Mouse (Mus musculus) cerebellum, adult 2 months (tissue): ENCODE measurements at regions not wholly inside any gene's neighbourhood (a gene's known extent, or its start where the extent isn't known, plus 50 kb on each side); places are given as distances from the start of the nearest gene placed in this dataset.
"Not testable (repeated sequence)": the region's sequence is repeated elsewhere in the genome, so short reads cannot be mapped to it uniquely, and the experiment has no call there.

ENCODE experiments used
- DNase-seq, 2 experiments: peaks; one replicate each; pipeline ENCODE4 v3.0.0; 2021
- H3K27ac ChIP-seq: fragments of 200-500 bp; 2 replicates; pipeline ENCODE4 v1.5.1; 2012; ENCODE audit warnings: low read length, control low read depth, inconsistent platforms; ENCODE audit not compliant: insufficient read depth
- H3K27me3 ChIP-seq: fragments of 200-500 bp; 2 replicates; pipeline ENCODE4 v1.6.1; 2012; ENCODE audit warnings: inconsistent platforms, mild to moderate bottlenecking, low read length, moderate library complexity; ENCODE audit not compliant: control insufficient read depth, insufficient read depth
- H3K4me1 ChIP-seq: fragments of 200-500 bp; 2 replicates; pipeline ENCODE4 v1.6.1; 2011; ENCODE audit warnings: low read length; ENCODE audit not compliant: control insufficient read depth, insufficient read depth
- H3K4me3 ChIP-seq: fragments of 200-500 bp; replicated peaks from 2 replicates; pipeline ENCODE3; 2011; ENCODE audit warnings: mild to moderate bottlenecking, low read depth, low read length, control low read depth; ENCODE audit not compliant: insufficient read depth
- CTCF ChIP-seq: fragments of 200-500 bp; IDR thresholded peaks from 2 replicates; pipeline ENCODE4 v1.5.1; 2011; ENCODE audit warnings: low read depth, mild to moderate bottlenecking, control low read depth, low read length, moderate library complexity, borderline replicate concordance; ENCODE audit not compliant: insufficient read depth
- POLR2A ChIP-seq: fragments of 200-500 bp; IDR thresholded peaks from 2 replicates; pipeline ENCODE4 v1.6.1; 2011; ENCODE audit warnings: low read length, control low read depth, borderline replicate concordance; ENCODE audit not compliant: insufficient read depth
- WGBS: fragments of 180-500 bp; shearing (Covaris S2); methylation state at CpG from one replicate; pipeline ENCODE4 v1.1.7; 2018; 5-methylcytosine and 5-hydroxymethylcytosine counted together

DNA sequence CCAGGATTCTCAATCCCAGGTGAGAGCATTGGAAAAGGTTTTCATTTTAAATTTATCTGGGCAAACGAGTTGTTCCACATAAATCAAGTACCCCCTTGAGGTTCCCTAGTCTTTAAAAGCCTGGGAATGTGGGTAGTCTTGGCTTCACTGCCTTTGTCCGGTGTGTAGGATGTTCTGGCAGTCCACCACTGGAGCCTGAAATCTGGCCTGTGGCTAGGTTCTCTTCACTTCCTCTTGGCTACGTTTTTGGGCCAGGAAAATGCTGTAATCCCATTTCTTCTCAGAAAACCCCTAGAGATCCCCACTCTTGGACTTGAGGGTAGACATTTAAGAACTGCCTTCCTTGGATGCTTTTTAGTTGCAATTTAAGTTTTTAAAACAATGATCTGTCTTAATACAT is 106.9 kb upstream of the Meox2 start:
- Histone ChIP-seq H3K4me3 (no peak overlapping the region), H3K4me1 (no peaks in the 10 kb centered on the region), H3K27me3 (no peaks in the 10 kb centered on the region), H3K27ac (no peak overlapping the region)
- TF ChIP-seq POLR2A (no peak), CTCF (no peak)
- no peak for DNase-seq
- WGBS = 57% methylated on average over 3 of the region's 3 CpGs

GRCm38 (mm10) chr12:37005262-37005661 is 103.1 kb upstream of the Meox2 start:
- Histone ChIP-seq H3K27ac (no peak overlapping the region), H3K27me3 (no peaks in the 10 kb centered on the region), H3K4me1 (no peaks in the 10 kb centered on the region), H3K4me3 (no peak overlapping the region)
- no peak for DNase-seq
- TF ChIP-seq CTCF = no peak
- WGBS = 94% methylated on average over 1 of the region's 1 CpGs

DNA sequence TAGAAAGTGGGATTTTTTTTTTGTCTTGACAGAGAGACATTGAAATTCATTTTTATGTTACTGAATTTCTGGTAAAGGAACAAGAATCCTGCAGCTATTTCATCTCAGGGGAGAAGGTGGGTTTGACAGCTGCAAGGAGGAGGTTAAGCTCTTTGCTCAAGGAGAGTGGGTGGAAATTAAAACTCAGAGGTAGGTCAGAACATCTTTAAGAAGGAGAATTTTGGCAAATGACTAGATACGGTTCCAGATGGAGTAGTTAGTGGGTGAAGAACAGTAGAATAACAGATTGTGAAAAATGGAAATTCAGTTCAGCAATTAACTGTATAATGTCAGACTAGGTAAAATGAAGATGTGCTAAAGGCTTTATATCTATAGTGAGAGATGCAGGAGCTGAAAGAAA is 98.0 kb upstream of the Meox2 start:
- 35% methylated on average over 1 of the region's 1 CpGs for WGBS
- TF ChIP-seq POLR2A = no peak
- TF ChIP-seq CTCF = no peak
- H3K27ac ChIP-seq = no peak overlapping the region
- no peak overlapping the region for H3K4me3 ChIP-seq
- no peaks in the 10 kb centered on the region for H3K27me3 ChIP-seq
- DNase-seq = no peak
- no peaks in the 10 kb centered on the region for H3K4me1 ChIP-seq

- no peak overlapping the region for H3K27ac ChIP-seq
- no peak for DNase-seq
- no peaks in the 10 kb centered on the region for H3K4me1 ChIP-seq
- H3K4me3 ChIP-seq = no peak overlapping the region
- 69% methylated on average over 4 of the region's 4 CpGs for whole genome bisulfite sequencing
- no peak for TF ChIP-seq POLR2A
- TF ChIP-seq CTCF = no peak
- H3K27me3 ChIP-seq = no peaks in the 10 kb centered on the region
Measured at GRCm38 (mm10) chr12:37014401-37014800, 93.9 kb upstream of the Meox2 start.

DNA sequence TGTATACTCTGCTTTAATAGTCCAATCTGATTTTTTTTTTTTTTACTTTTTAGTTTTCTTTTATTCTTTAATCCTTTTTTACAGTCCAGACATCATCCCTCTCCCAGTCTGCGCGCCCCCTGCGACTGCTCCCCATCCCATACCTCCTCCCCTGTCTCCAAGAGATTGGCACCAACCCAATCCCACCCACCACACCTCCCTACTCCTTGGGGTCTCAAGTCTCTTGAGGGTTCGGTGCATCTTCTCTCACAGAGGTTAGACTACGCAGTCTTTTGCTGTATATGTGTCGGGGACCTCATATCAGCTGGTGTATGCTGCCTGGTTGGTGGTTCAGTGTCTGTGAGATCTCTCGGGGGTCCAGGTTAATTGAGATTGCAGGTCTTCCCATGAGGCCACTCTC is 93.4 kb upstream of the Meox2 start:
- H3K27me3 ChIP-seq, H3K27ac ChIP-seq, H3K4me1 ChIP-seq, DNase-seq, H3K4me3 ChIP-seq: not testable (repeated sequence)
- WGBS = 60% methylated on average over 7 of the region's 7 CpGs

DNA sequence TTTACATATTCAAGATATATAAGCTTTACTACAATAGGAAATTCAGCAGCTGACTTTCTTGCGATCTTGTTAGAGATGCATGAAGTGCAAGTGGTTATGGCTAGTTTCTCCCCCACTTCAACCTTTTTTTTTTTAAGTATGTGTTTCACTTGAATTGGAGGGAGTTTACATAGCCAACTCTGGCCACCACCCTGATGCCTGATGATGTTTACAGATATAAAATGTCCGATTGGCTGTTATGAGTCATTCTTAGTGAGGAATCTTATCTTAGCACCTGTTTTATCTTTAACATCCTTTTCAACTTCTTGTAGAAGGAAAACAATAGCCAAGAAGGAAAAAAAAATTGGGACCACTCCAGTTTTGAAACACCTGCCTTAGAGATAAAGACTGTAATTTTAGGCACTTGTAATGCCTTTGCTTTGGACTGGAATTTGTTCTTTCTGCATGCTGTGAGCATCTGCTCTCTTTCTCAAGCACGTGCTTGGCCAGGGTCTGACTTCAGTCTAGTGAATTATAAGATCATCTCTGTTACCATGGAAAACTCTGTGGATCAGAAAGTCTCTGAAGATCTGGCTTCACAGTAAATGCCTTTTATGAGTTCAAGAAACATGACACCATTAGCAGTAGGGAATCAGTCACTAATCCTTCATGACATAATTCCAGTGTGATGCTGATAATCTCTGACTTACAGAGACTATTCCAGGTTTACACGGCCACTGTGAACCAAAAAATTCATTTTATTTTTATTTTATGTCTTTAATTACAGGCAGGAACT is 92.7 kb upstream of the Meox2 start:
- no peak overlapping the region for H3K27ac ChIP-seq
- H3K4me3 ChIP-seq = no peak overlapping the region
- H3K4me1 ChIP-seq = no peaks in the 10 kb centered on the region
- DNase-seq = no peak
- no peaks in the 10 kb centered on the region for H3K27me3 ChIP-seq
- 26% methylated on average over 4 of the region's 4 CpGs for WGBS
- no peak for TF ChIP-seq CTCF
- no peak for TF ChIP-seq POLR2A

DNA sequence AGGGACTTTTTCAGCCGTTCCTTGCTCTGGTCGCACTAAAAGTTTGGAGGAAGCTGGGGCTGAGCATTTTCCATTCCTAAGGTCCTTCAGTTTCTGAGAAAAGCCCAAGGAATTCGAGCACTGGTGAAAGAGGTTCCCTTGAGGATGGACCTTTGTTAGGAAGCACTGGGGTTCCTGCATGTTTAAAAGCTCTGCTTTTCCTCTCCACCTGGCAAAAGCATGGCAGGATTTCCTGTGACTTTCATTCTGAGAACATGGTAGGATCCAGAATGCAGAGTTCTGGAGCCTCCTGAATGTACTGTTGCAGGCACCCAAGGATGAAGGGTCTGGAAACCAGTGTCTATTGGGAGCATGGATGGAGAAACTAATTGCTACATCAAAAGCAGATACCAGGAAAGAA is 61.1 kb upstream of the Meox2 start:
- TF ChIP-seq CTCF = no peak
- TF ChIP-seq POLR2A = no peak
- 74% methylated on average over 3 of the region's 3 CpGs for WGBS
- no peaks in the 10 kb centered on the region for H3K27me3 ChIP-seq
- H3K4me3 ChIP-seq = no peak overlapping the region
- DNase-seq = no peak
- no peak overlapping the region for H3K27ac ChIP-seq
- no peaks in the 10 kb centered on the region for H3K4me1 ChIP-seq

DNA sequence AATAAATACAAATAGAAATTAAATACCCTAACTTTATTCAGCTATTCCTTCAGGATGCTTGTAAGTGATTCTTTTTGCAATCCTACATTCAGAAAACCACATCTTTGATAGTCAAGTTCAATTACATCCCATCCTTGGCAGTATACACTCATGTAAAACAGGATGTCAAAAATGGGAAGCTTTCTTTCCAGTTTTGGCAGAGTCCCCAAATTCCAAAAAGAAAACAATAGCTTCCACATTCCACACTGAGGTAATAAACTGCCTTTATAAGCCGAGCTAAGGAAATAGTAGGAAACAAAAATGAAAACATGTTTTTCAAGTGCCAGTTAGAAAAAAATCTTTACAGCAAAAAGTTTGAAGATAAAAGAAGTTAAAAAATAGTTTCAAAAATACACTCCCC is 57.7 kb upstream of the Meox2 start:
- TF ChIP-seq CTCF = no peak
- no peak for TF ChIP-seq POLR2A
- Histone ChIP-seq H3K27me3 (no peaks in the 10 kb centered on the region), H3K4me3 (no peak overlapping the region), H3K27ac (no peak overlapping the region), H3K4me1 (no peaks in the 10 kb centered on the region)
- DNase-seq = no peak
- 9% methylated on average over 1 of the region's 1 CpGs for WGBS
